Mouse (Mus musculus) erythroblast, embryonic 14.5 days (primary cell): ENCODE data around the gene Plpp6.

Experiments
- GATA1 ChIP-seq: IDR thresholded peaks from 2 replicates; pipeline ENCODE4 v1.6.1; 2012; ENCODE audit warnings: low read length, inconsistent platforms, mixed read lengths
- TAL1 ChIP-seq: IDR thresholded peaks from 3 replicates; pipeline ENCODE4 v1.6.1; 2012; ENCODE audit warnings: low read length, inconsistent platforms, mixed read lengths

DNA sequence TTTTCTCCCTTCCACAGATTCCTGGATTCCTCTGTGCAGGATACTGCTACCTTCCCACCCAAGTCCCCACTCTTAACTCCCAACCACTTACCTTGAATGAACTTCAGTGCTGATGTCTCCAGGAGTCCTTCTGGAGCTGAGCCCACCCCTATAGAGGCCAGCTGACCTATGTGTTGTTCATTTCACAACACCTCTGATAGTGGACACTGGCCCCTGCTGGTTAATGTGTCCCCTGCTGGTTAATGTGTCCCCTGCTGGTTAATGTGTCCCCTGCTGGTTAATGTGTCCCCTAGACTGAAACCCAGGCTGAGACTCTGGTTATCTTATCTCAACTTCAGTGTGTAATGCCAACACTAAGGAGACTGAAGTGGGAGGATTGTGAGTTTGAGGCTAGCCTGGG is 34.7 kb upstream of the Plpp6 start:
- TF ChIP-seq TAL1 (no peak), GATA1 (no peak)
